Mouse (Mus musculus) neural tube, embryonic 14.5 days (tissue): ENCODE measurements around the gene Ift74. TPM values are rescaled to one million over a fixed set of nuclear protein-coding genes. Genes with fewer than 3 reads are reported as not detected.
"Not testable (repeated sequence)": the region's sequence is repeated elsewhere in the genome, so short reads cannot be mapped to it uniquely, and the experiment has no call there.

Experiments used
- ATAC-seq: fragments of 200-750 bp; cut with Nextera tagmentation; 2 replicates; pipeline ENCODE4 v1.8.0; 2017; ENCODE audit warnings: low read depth, mild to moderate bottlenecking, moderate TSS enrichment, moderate library complexity
- H3K27ac ChIP-seq: fragments of 300-500 bp; sonication (generic); 2 replicates; pipeline ENCODE4 v1.5.1; 2014; ENCODE audit warnings: low read depth, mild to moderate bottlenecking, control low read depth, low read length, moderate library complexity, mixed read lengths
- H3K27me3 ChIP-seq: fragments of 300-500 bp; sonication (generic); 2 replicates; pipeline ENCODE4 v1.6.1; 2014; ENCODE audit warnings: low read length; ENCODE audit not compliant: control insufficient read depth, insufficient read depth
- H3K36me3 ChIP-seq: fragments of 300-500 bp; sonication (generic); 2 replicates; pipeline ENCODE4 v1.6.1; 2014; ENCODE audit warnings: low read length, mixed read lengths; ENCODE audit not compliant: control insufficient read depth, insufficient read depth
- H3K4me1 ChIP-seq: fragments of 300-500 bp; sonication (generic); 2 replicates; pipeline ENCODE4 v1.6.1; 2014; ENCODE audit warnings: low read length; ENCODE audit not compliant: control insufficient read depth, insufficient read depth
- H3K4me2 ChIP-seq: fragments of 300-500 bp; sonication (generic); 2 replicates; pipeline ENCODE4 v1.6.1; 2014; ENCODE audit warnings: mild to moderate bottlenecking, low read depth, low read length, control low read depth
- H3K4me3 ChIP-seq: fragments of 300-500 bp; sonication (generic); 2 replicates; pipeline ENCODE4 v1.5.1; 2014; ENCODE audit warnings: low read depth, low read length, control low read depth, mixed read lengths
- H3K9ac ChIP-seq: fragments of 300-500 bp; sonication (generic); replicated peaks from 2 replicates; pipeline ENCODE4 v1.6.1; 2014; ENCODE audit warnings: low read depth, mild to moderate bottlenecking, control low read depth, low read length, mixed read lengths
- H3K9me3 ChIP-seq: fragments of 300-500 bp; sonication (generic); 2 replicates; pipeline ENCODE4 v1.6.1; 2016; ENCODE audit warnings: low read length; ENCODE audit not compliant: control insufficient read depth
- WGBS: fragments of 180-500 bp; shearing (Covaris S2); extraction: QIAGEN DNeasy Blood & Tissue Kit; methylation state at CpG from one replicate; pipeline ENCODE4 v1.1.7; 2014; 5-methylcytosine and 5-hydroxymethylcytosine counted together
- polyA plus RNA-seq: library from polyadenylated mRNA; unstranded; fragments of >200 nt; fragmentation: Nextera tagmentation; extraction: Ambion mirVana; gene quantifications from 2 replicates; pipeline ENCODE4 v1.2.1, GENCODE M21; 2014

Gene Ift74
- polyA plus RNA-seq, 1 experiment from 2014 or later, result 23.1 TPM

GRCm38 (mm10) chr4:94605591-94605990, 8.7 kb upstream of the Ift74 start:
- WGBS, result 94% methylated on average over 2 of the region's 2 CpGs
- no peaks in the 10 kb centered on the region for H3K9me3 ChIP-seq
- peaks cover 17% of the 10 kb centered on the region for H3K4me1 ChIP-seq
- H3K27ac ChIP-seq, result no peak overlapping the region
- no peak for ATAC-seq
- no peaks in the 10 kb centered on the region for H3K36me3 ChIP-seq
- no peak overlapping the region for H3K4me3 ChIP-seq
- H3K9ac ChIP-seq, result no peak overlapping the region
- H3K27me3 ChIP-seq, result no peaks in the 10 kb centered on the region
- H3K4me2 ChIP-seq, result no peak overlapping the region

- Histone ChIP-seq H3K4me3 (no peak overlapping the region), H3K4me1 (peaks cover 4% of the 10 kb centered on the region; the same call in 1 of the 2 replicates), H3K36me3 (no peaks in the 10 kb centered on the region), H3K9me3 (no peaks in the 10 kb centered on the region), H3K9ac (no peak overlapping the region), H3K27ac (no peak overlapping the region), H3K4me2 (no peak overlapping the region), H3K27me3 (no peaks in the 10 kb centered on the region)
- no peak for ATAC-seq
- WGBS, result 88% methylated on average over 3 of the region's 3 CpGs
These were observed 4.0 kb upstream of the Ift74 start for GRCm38 (mm10) chr4:94610339-94610738.

- peak overlapping the region; percentile 73 for H3K27ac ChIP-seq
- peak overlapping the region; percentile 69 for H3K9ac ChIP-seq
- H3K4me2 ChIP-seq, result peak overlapping the region; percentile 58
- H3K4me1 ChIP-seq, result peaks cover 5% of the 10 kb centered on the region; the same call in 1 of the 2 replicates
- ATAC-seq, result peak; percentile 80
- under 1% methylated on average over 18 of the region's 18 CpGs for WGBS
- H3K36me3 ChIP-seq, result no peaks in the 10 kb centered on the region
- H3K9me3 ChIP-seq, result no peaks in the 10 kb centered on the region
- H3K4me3 ChIP-seq, result peak overlapping the region; percentile 68
- no peaks in the 10 kb centered on the region for H3K27me3 ChIP-seq
These were observed 326 bp downstream of the Ift74 start for GRCm38 (mm10) chr4:94614627-94615006.

GRCm38 (mm10) chr4:94620077-94620476, 5.8 kb downstream of the Ift74 start:
- Histone ChIP-seq H3K4me1 (peaks cover 4% of the 10 kb centered on the region; the same call in 1 of the 2 replicates), H3K4me2 (no peak overlapping the region), H3K9ac (no peak overlapping the region), H3K36me3 (no peaks in the 10 kb centered on the region), H3K27me3 (no peaks in the 10 kb centered on the region), H3K4me3 (no peak overlapping the region), H3K9me3 (no peaks in the 10 kb centered on the region), H3K27ac (no peak overlapping the region)
- 95% methylated on average over 2 of the region's 2 CpGs for WGBS
- no peak for ATAC-seq

- 94% methylated on average over 2 of the region's 2 CpGs for WGBS
- H3K36me3 ChIP-seq, result no peaks in the 10 kb centered on the region
- ATAC-seq, result no peak
These were observed 28.9 kb downstream of the Ift74 start for GRCm38 (mm10) chr4:94643141-94643540.

GRCm38 (mm10) chr4:94649920-94650319, 35.6 kb downstream of the Ift74 start, which contains the start of gene Lrrc19:
Gene Lrrc19, minus strand, starts transcription at chr4:94650144.
- no peaks in the 10 kb centered on the region for H3K27me3 ChIP-seq
- H3K4me1 ChIP-seq, result no peaks in the 10 kb centered on the region
- H3K9ac ChIP-seq, result no peak within 1 kb of the TSS
- no peaks in the 10 kb centered on the region for H3K9me3 ChIP-seq
- H3K36me3 ChIP-seq, result no peaks in the 10 kb centered on the region
- H3K27ac ChIP-seq, result no peak within 1 kb of the TSS
- ATAC-seq, result no peak
- 89% methylated on average over 3 of the region's 3 CpGs for WGBS
- no peak within 1 kb of the TSS for H3K4me2 ChIP-seq
- H3K4me3 ChIP-seq, result no peak within 1 kb of the TSS

More at GRCm38 (mm10) chr4:94643141-94643540, 28.9 kb downstream of the Ift74 start:
- Histone ChIP-seq H3K4me1 (no peaks in the 10 kb centered on the region), H3K4me2 (no peak overlapping the region), H3K27me3 (no peaks in the 10 kb centered on the region), H3K4me3 (no peak overlapping the region), H3K9ac (no peak overlapping the region), H3K27ac (no peak overlapping the region), H3K9me3 (no peaks in the 10 kb centered on the region)

- not testable (repeated sequence) for H3K9me3 ChIP-seq, H3K36me3 ChIP-seq, ATAC-seq, H3K4me2 ChIP-seq, H3K9ac ChIP-seq, H3K4me3 ChIP-seq, H3K27ac ChIP-seq, H3K4me1 ChIP-seq, H3K27me3 ChIP-seq
- 92% methylated on average over 5 of the region's 5 CpGs for WGBS
These were observed 36.3 kb downstream of the Ift74 start for GRCm38 (mm10) chr4:94650426-94651175.

- no peaks in the 10 kb centered on the region for H3K27me3 ChIP-seq
- no peaks in the 10 kb centered on the region for H3K9me3 ChIP-seq
- no peaks in the 10 kb centered on the region for H3K36me3 ChIP-seq
- no peak overlapping the region for H3K4me2 ChIP-seq
- H3K4me3 ChIP-seq, result no peak overlapping the region
- H3K27ac ChIP-seq, result no peak overlapping the region
- peak; percentile 74; the same call in 1 of the 2 replicates for ATAC-seq
- WGBS, result 58% methylated on average over 1 of the region's 1 CpGs
- no peak overlapping the region for H3K9ac ChIP-seq
- no peaks in the 10 kb centered on the region for H3K4me1 ChIP-seq
These were observed 55.4 kb downstream of the Ift74 start for GRCm38 (mm10) chr4:94669718-94670117.

- no peak for ATAC-seq
- Histone ChIP-seq H3K4me2 (no peak overlapping the region), H3K27ac (no peak overlapping the region), H3K36me3 (peaks cover 4% of the 10 kb centered on the region), H3K4me1 (no peaks in the 10 kb centered on the region), H3K27me3 (no peaks in the 10 kb centered on the region), H3K4me3 (no peak overlapping the region), H3K9ac (no peak overlapping the region), H3K9me3 (no peaks in the 10 kb centered on the region)
- WGBS, result 93% methylated on average over 2 of the region's 2 CpGs
These were observed 66.4 kb downstream of the Ift74 start for GRCm38 (mm10) chr4:94680662-94681061.
